Mouse (Mus musculus): ENCODE results near the gene Invs. TPM values are rescaled to one million over a fixed set of nuclear protein-coding genes. Genes with fewer than 3 reads are reported as not detected.

The Invs gene
- total and polyA plus RNA-seq, 3 experiments, result 5.1 to 6.9 (median 5.7) TPM

DNA sequence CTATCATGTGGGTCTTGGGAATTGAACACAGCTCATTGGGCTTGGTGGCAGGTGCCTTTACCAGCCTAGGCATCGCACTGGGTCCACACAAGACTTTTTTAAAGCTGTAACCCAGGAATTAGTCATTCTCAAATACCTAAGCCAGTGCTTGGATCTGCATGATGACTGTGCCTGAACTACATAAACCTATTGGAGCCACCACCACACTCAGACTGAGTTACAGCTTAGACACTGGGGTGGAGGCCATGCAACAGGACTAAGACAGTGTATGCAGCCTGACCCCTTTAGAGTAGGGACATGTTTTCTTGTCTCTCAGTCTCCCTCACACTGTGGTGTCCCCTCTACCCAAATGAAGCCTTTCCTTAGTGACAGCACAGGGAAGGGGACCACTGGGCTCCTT is 143.1 kb downstream of the Invs start:
- no peaks in the 10 kb centered on the region for H3K9me3 ChIP-seq (replicated peaks; ENCODE audit: low read length)
- dilution Hi-C loops (cut with MboI; ENCODE audit: extremely low pct_ligation_motif_present, extremely low pct_unique_long_range_greater_than_20kb, low sequenced_read_pairs), result no loop called here
- H3K4me2 ChIP-seq (ENCODE audit: insufficient read depth, low read depth, poor library complexity, severe bottlenecking), result no peak overlapping the region
- H3K4me3 ChIP-seq (replicated peaks in 1 of 3; ENCODE audit: low read depth in 2 of 3, low read length in 2 of 3, poor library complexity in 1 of 3), result no peak overlapping the region
- H3K27me3 ChIP-seq (replicated peaks), result no peaks in the 10 kb centered on the region
- peaks cover 50 to 87% of the 10 kb centered on the region in 2 experiments for H3K36me3 ChIP-seq (replicated peaks in 1 of 2; ENCODE audit: control insufficient read depth in 1 of 2, insufficient read depth in 1 of 2, low read length in 1 of 2)
- no peak overlapping the region for H3K9ac ChIP-seq (ENCODE audit: insufficient read depth, low read depth)
- TF ChIP-seq EP300 (IDR thresholded peaks at IDR 0.05; ENCODE audit: low read length) (no peak), HCFC1 (IDR thresholded peaks at IDR 0.05; ENCODE audit: low read depth, low read length) (no peak), ETS1 (conservative IDR thresholded peaks at IDR 0.05; ENCODE audit: low read depth, low read length) (no peak), IRF4 (IDR thresholded peaks at IDR 0.05; ENCODE audit: low read depth, low read length) (no peak), SMC3 (IDR thresholded peaks at IDR 0.05; ENCODE audit: low read depth, low read length) (no peak), ZMIZ1 (IDR thresholded peaks at IDR 0.05; ENCODE audit: low read depth, low read length) (no peak), MAZ (IDR thresholded peaks at IDR 0.05; ENCODE audit: low read depth, low read length) (no peak), GABPA (IDR thresholded peaks at IDR 0.05; ENCODE audit: insufficient replicate concordance, low read depth, low read length) (no peak), E2F4 (IDR thresholded peaks at IDR 0.05; ENCODE audit: insufficient replicate concordance, low read depth, low read length) (no peak)
- H3K4me1 ChIP-seq (ENCODE audit: control insufficient read depth in 1 of 2, insufficient read depth in 2 of 2), result no peaks in the 10 kb centered on the region
- in situ Hi-C loops (cut with MboI; ENCODE audit: low pct_ligation_motif_present, low pct_unique_long_range_greater_than_20kb, low sequenced_read_pairs), result loop anchor here (25.0 kb wide), 2 partner anchors 610 to 985 kb away; no protein-coding TSS in a partner anchor
- H3K79me2 ChIP-seq (replicated peaks; ENCODE audit: control insufficient read depth, extremely low read depth, insufficient read depth, poor library complexity, severe bottlenecking), result no peaks in the 10 kb centered on the region
- DNase-seq (ENCODE audit: extremely low read depth), result no peak
- no peak overlapping the region for H3K27ac ChIP-seq (ENCODE audit: insufficient read depth, low read depth)

DNA sequence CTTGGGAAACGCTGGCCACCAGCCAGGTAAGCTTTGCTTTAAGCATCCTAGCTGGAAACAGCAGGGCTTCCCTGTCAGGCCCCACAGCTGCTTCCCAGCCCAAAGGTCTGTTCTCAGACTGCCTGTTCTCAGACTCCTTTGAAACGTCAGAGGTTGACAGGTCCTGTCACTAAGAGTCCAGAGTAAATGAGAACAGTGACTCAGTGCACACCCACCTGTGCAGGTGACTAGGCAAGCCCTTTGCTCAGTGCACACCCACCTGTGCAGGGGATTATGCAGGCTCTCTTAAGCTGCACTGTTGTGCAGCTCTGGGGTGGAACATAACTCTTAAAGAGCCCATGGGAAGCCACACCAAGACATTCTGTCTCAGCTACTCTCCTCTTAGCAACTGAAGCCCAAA is 144.2 kb downstream of the Invs start:
- DNase-seq (ENCODE audit: extremely low read depth), result no peak
- TF ChIP-seq ELF1 (IDR thresholded peaks at IDR 0.05; ENCODE audit: low read depth, low read length), result no peak
- no peak for TF ChIP-seq UBTF (IDR thresholded peaks at IDR 0.05; ENCODE audit: low read depth, low read length)
- TF ChIP-seq MAZ (IDR thresholded peaks at IDR 0.05; ENCODE audit: low read depth, low read length), result no peak
- TF ChIP-seq ZNF384 (IDR thresholded peaks at IDR 0.05; ENCODE audit: low read depth, low read length), result no peak
- TF ChIP-seq RCOR1 (conservative IDR thresholded peaks at IDR 0.05; ENCODE audit: low read depth, low read length), result no peak
- no peak for TF ChIP-seq JUND (conservative IDR thresholded peaks at IDR 0.05; ENCODE audit: low read depth, low read length)
- no peak for TF ChIP-seq USF1 (IDR thresholded peaks at IDR 0.05; ENCODE audit: low read depth, low read length)
- TF ChIP-seq NELFE (IDR thresholded peaks at IDR 0.05; ENCODE audit: low read depth, low read length), result no peak
- TF ChIP-seq TBP (conservative IDR thresholded peaks at IDR 0.05; ENCODE audit: low read depth, low read length), result no peak
- no peak for TF ChIP-seq CHD1 (IDR thresholded peaks at IDR 0.05; ENCODE audit: low read depth, low read length)
- TF ChIP-seq SMC3 (IDR thresholded peaks at IDR 0.05; ENCODE audit: low read depth, low read length), result no peak
- no peak for TF ChIP-seq CTCF (conservative IDR thresholded peaks at IDR 0.05 in 1 of 2, IDR thresholded peaks at IDR 0.05 in 1 of 2; ENCODE audit: low read depth in 2 of 2, low read length in 2 of 2)
- no peak for TF ChIP-seq POLR2A (IDR thresholded peaks at IDR 0.05; ENCODE audit: low read depth, low read length)
- Histone ChIP-seq H3K79me2 (replicated peaks; ENCODE audit: control insufficient read depth, extremely low read depth, insufficient read depth, poor library complexity, severe bottlenecking) (no peaks in the 10 kb centered on the region), H3K36me3 (replicated peaks in 1 of 2; ENCODE audit: control insufficient read depth in 1 of 2, insufficient read depth in 1 of 2, low read length in 1 of 2) (peaks cover 53 to 92% of the 10 kb centered on the region in 2 experiments), H3K27ac (ENCODE audit: insufficient read depth, low read depth) (no peak overlapping the region), H3K4me3 (replicated peaks in 1 of 3; ENCODE audit: low read depth in 2 of 3, low read length in 2 of 3, poor library complexity in 1 of 3) (no peak overlapping the region), H3K27me3 (replicated peaks) (no peaks in the 10 kb centered on the region), H3K9me3 (replicated peaks; ENCODE audit: low read length) (no peaks in the 10 kb centered on the region), H3K4me2 (ENCODE audit: insufficient read depth, low read depth, poor library complexity, severe bottlenecking) (no peak overlapping the region), H3K9ac (ENCODE audit: insufficient read depth, low read depth) (no peak overlapping the region), H3K4me1 (ENCODE audit: control insufficient read depth in 1 of 2, insufficient read depth in 2 of 2) (no peaks in the 10 kb centered on the region)
- dilution Hi-C loops (cut with MboI; ENCODE audit: extremely low pct_ligation_motif_present, extremely low pct_unique_long_range_greater_than_20kb, low sequenced_read_pairs) (no loop called here), in situ Hi-C loops (cut with MboI; ENCODE audit: low pct_ligation_motif_present, low pct_unique_long_range_greater_than_20kb, low sequenced_read_pairs) (loop anchor here (25.0 kb wide), 2 partner anchors 611 to 986 kb away; no protein-coding TSS in a partner anchor)

All from CH12.LX (cell line).